ENCODE assay signal across 21 mouse cellular contexts in the genomic region with DNA sequence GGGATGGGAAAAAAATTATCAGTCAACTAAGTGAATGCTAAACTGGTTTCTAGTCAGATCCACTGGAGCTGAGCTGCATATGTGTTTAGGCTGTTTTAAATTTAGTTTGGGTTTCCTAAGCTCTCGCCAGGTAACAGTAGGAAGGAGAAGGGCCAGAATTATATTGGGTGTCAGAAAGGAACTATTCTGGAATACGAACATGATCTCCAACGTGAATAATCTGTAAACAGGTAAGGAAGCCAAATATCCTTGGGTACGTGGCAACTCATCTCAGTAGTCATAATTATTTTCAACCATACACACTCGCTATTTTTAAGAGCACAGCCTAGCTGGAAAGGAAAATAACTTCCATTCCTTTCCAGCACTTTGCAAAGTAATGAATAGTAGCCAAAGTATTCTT.
"Had no signal": no experiment of that assay in that cellular context is flagged by ENCODE, and none has a peak within 500 bp of the region (broad histone marks: within the 10 kb centered on the region; RNA-seq: fewer than 3 reads in every experiment).

No protein-coding gene starts in this region.

- DNase-seq: gastrocnemius, postnatal 14 days; heart, postnatal 10 days; heart, postnatal 4 days; kidney, postnatal 10 days; kidney, postnatal 25 days; kidney, postnatal 4 days; liver, embryonic 13.5 days had no signal

- H3K4me2 ChIP-seq: heart, embryonic 11.5 days; hindbrain, embryonic 12.5 days; hindbrain, embryonic 14.5 days; intestine, embryonic 15.5 days; limb, embryonic 12.5 days; liver, embryonic 13.5 days; liver, embryonic 15.5 days had no signal

- H3K9me3 ChIP-seq: hindbrain, embryonic 10.5 days; hindbrain, embryonic 12.5 days; intestine, embryonic 15.5 days; limb, embryonic 10.5 days; limb, embryonic 12.5 days; liver, embryonic 13.5 days; liver, embryonic 15.5 days had no signal

- H3K4me3 ChIP-seq: hindbrain, embryonic 10.5 days; hindbrain, embryonic 12.5 days; intestine, embryonic 15.5 days; layer of hippocampus, adult 2 months; left cerebral cortex, adult 2 months; limb, embryonic 10.5 days; limb, embryonic 12.5 days; liver, embryonic 13.5 days; liver, embryonic 15.5 days had no signal

- H3K27me3 ChIP-seq: hindbrain, embryonic 12.5 days; intestine, embryonic 15.5 days; liver, embryonic 13.5 days; liver, embryonic 15.5 days had no signal

- H3K27ac ChIP-seq: hindbrain, embryonic 10.5 days; hindbrain, embryonic 12.5 days; hindbrain, embryonic 14.5 days; intestine, embryonic 15.5 days; layer of hippocampus, adult 2 months; left cerebral cortex, adult 2 months; limb, embryonic 10.5 days; limb, embryonic 12.5 days; liver, embryonic 13.5 days; liver, embryonic 15.5 days had no signal

- H3K9ac ChIP-seq: hindbrain, embryonic 12.5 days; hindbrain, embryonic 14.5 days; intestine, embryonic 15.5 days; limb, embryonic 12.5 days; liver, embryonic 13.5 days; liver, embryonic 15.5 days had no signal

- H3K36me3 ChIP-seq: hindbrain, embryonic 10.5 days; hindbrain, embryonic 12.5 days; intestine, embryonic 15.5 days; limb, embryonic 10.5 days; limb, embryonic 12.5 days; liver, embryonic 13.5 days; liver, embryonic 15.5 days had no signal

- ATAC-seq: forebrain, embryonic 16.5 days; hindbrain, embryonic 16.5 days; inflammation-experienced regulatory T-cells, adult 6 months; intestine, embryonic 15.5 days; intestine, postnatal 0 days had no signal
